In genomic region chr10:120751821-120752261, GRCm38 (mm10) we compare ENCODE assay signal across 9 mouse cellular contexts.
DNase-seq lines count a peak whose midpoint lies in the region; ATAC-seq and TF ChIP-seq lines count a peak whose summit lies in the region.
"Had no signal": no experiment of that assay in that cellular context is flagged by ENCODE, and none has a peak within 500 bp of the region (broad histone marks: within the 10 kb centered on the region; RNA-seq: fewer than 3 reads in every experiment).

No protein-coding gene starts in this region.

- DNase-seq in embryo, embryonic 10 days (ENCODE audit: low spot score), result peak; percentile 27
- no peak for DNase-seq in embryo, embryonic 9.5 days (ENCODE audit: extremely low spot score)
- DNase-seq in brain, embryonic 14.5 days (ENCODE audit: low read depth), result peak; percentile 31
- peak; percentile 26 for DNase-seq in heart, postnatal 25 days (ENCODE audit: low spot score)
- no peak for DNase-seq in frontal cortex, postnatal 36 days (ENCODE audit: low spot score in 2 of 2)
- DNase-seq in right cerebral cortex, postnatal 36 days (ENCODE audit: low spot score in 2 of 2), result no peak
- DNase-seq in neural tube, embryonic 10.5 days (ENCODE audit: extremely low spot score, low spot score), result no peak

- no peaks in the 10 kb centered on the region for H3K9me3 ChIP-seq in liver, embryonic 12.5 days (replicated peaks)

- no peak overlapping the region for H3K4me3 ChIP-seq in liver, embryonic 12.5 days

- 0 out of 2 replicates have a peak overlapping the region, but pooled peaks have one; percentile 6 for H3K27ac ChIP-seq in liver, embryonic 12.5 days
- H3K27ac ChIP-seq: macrophage had no signal

- no peak for TF ChIP-seq CTCF in brain, embryonic 14.5 days (IDR thresholded peaks at IDR 0.05; ENCODE audit: borderline replicate concordance, extremely low read depth, insufficient read depth, insufficient read length)

- no peaks in the 10 kb centered on the region for H3K27me3 ChIP-seq in liver, embryonic 12.5 days (replicated peaks)

- no peak overlapping the region for H3K9ac ChIP-seq in liver, embryonic 12.5 days

- TF ChIP-seq POLR2A in brain, embryonic 14.5 days (IDR thresholded peaks at IDR 0.05; ENCODE audit: borderline replicate concordance, extremely low read depth, insufficient read depth, insufficient read length, poor library complexity, severe bottlenecking), result no peak

- no peaks in the 10 kb centered on the region for H3K36me3 ChIP-seq in liver, embryonic 12.5 days

- H3K4me1 ChIP-seq in liver, embryonic 12.5 days, result no peaks in the 10 kb centered on the region

- WGBS in liver, embryonic 12.5 days (ENCODE audit: insufficient replicate concordance), result 48% methylated on average over 11 of the region's 11 CpGs

- no peak overlapping the region for H3K4me2 ChIP-seq in liver, embryonic 12.5 days

- intact Hi-C loops in heart, postnatal 25 days (cut with DNase I), result no loop called here

- 0 out of 2 replicates have a peak, but pooled peaks have one; percentile 40 for ATAC-seq in liver, embryonic 12.5 days

Comparison
In these comparisons a context has a peak if more than half of its experiments do, and no peak if none do; other contexts are left out.
1. DNase-seq: peak in embryo, embryonic 10 days (single experiment), brain, embryonic 14.5 days (single experiment) and heart, postnatal 25 days (single experiment); none in embryo, embryonic 9.5 days (single experiment), frontal cortex, postnatal 36 days (0 of 2), right cerebral cortex, postnatal 36 days (0 of 2) and neural tube, embryonic 10.5 days (single experiment).